ENCODE assay signal across 10 mouse cellular contexts in the genomic region with DNA sequence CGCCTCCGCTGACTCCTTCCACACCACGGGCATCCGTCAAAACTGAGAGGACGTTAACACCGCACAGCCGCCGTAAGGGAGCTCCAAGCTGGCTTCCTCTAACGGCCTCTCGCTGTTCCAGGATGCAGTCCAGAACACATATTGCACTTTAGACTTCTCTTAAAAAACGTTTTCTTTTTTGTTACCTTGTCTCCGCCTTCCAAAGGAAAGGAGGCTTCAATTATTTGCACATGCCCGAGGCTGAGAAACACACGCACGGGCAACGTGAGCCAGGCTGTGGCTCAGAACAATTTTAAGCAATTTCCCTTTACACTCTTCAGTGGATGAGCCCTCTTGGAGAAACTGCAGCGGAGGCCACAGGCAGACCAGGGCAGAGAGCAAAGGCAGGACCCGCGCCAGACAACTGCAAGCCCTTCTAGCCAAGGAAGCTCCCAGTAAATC. TPM values are rescaled to one million over a fixed set of nuclear protein-coding genes. Genes with fewer than 3 reads are reported as not detected.
DNase-seq lines count a peak whose midpoint lies in the region; ATAC-seq and TF ChIP-seq lines count a peak whose summit lies in the region.
"Had no signal": no experiment of that assay in that cellular context is flagged by ENCODE, and none has a peak within 500 bp of the region (broad histone marks: within the 10 kb centered on the region; RNA-seq: fewer than 3 reads in every experiment).

No protein-coding gene starts in this region.

- H3K27me3 ChIP-seq in forebrain, embryonic 12.5 days: no peaks in the 10 kb centered on the region
- no peaks in the 10 kb centered on the region for H3K27me3 ChIP-seq in forebrain, postnatal 0 days (ENCODE audit: insufficient read depth, low read length)
- H3K27me3 ChIP-seq in lung, embryonic 15.5 days: no peaks in the 10 kb centered on the region
- H3K27me3 ChIP-seq in kidney, embryonic 15.5 days: no peaks in the 10 kb centered on the region
- no peaks in the 10 kb centered on the region for H3K27me3 ChIP-seq in stomach, embryonic 15.5 days (replicated peaks)
- H3K27me3 ChIP-seq: Patski had no signal

- 78% methylated on average over 19 of the region's 19 CpGs for WGBS in forebrain, embryonic 12.5 days
- WGBS in forebrain, postnatal 0 days: 51% methylated on average over 19 of the region's 19 CpGs
- WGBS in lung, embryonic 15.5 days: 21% methylated on average over 19 of the region's 19 CpGs
- WGBS in kidney, embryonic 15.5 days: 29% methylated on average over 19 of the region's 19 CpGs
- WGBS in stomach, embryonic 15.5 days: 23% methylated on average over 19 of the region's 19 CpGs

- H3K27ac ChIP-seq in forebrain, embryonic 12.5 days: peak overlapping the region; percentile 36; the same call in 1 of the 2 replicates
- H3K27ac ChIP-seq in forebrain, postnatal 0 days (ENCODE audit: low read depth, low read length): no peak overlapping the region
- peak overlapping the region; percentile 26; the same call in 1 of the 2 replicates for H3K27ac ChIP-seq in lung, embryonic 15.5 days
- no peak overlapping the region for H3K27ac ChIP-seq in kidney, embryonic 15.5 days
- peak overlapping the region; percentile 71 for H3K27ac ChIP-seq in stomach, embryonic 15.5 days

- ATAC-seq in forebrain, embryonic 12.5 days (ENCODE audit: low FRiP score): no peak
- no peak for ATAC-seq in forebrain, postnatal 0 days
- ATAC-seq in lung, embryonic 15.5 days (ENCODE audit: borderline replicate concordance, extremely low read depth, low FRiP score, low TSS enrichment): no peak
- ATAC-seq in kidney, embryonic 15.5 days (replicated peaks; ENCODE audit: low FRiP score): no peak
- peak; percentile 59; the same call in 1 of the 2 replicates for ATAC-seq in stomach, embryonic 15.5 days (ENCODE audit: insufficient read depth, low FRiP score, low read depth)
- ATAC-seq: Patski had no signal

- no peak for TF ChIP-seq CTCF in forebrain, postnatal 0 days (IDR thresholded peaks at IDR 0.05; ENCODE audit: low read depth)

- H3K4me3 ChIP-seq in forebrain, embryonic 12.5 days (replicated peaks): no peak overlapping the region
- H3K4me3 ChIP-seq in forebrain, postnatal 0 days (ENCODE audit: low read depth, low read length): no peak overlapping the region
- no peak overlapping the region for H3K4me3 ChIP-seq in lung, embryonic 15.5 days
- H3K4me3 ChIP-seq in kidney, embryonic 15.5 days (replicated peaks): no peak overlapping the region
- H3K4me3 ChIP-seq in stomach, embryonic 15.5 days (replicated peaks): no peak overlapping the region
- H3K4me3 ChIP-seq: heart, embryonic 12.5 days had no signal

- H3K4me2 ChIP-seq in forebrain, embryonic 12.5 days: no peak overlapping the region
- no peak overlapping the region for H3K4me2 ChIP-seq in forebrain, postnatal 0 days (ENCODE audit: low read depth)
- H3K4me2 ChIP-seq in lung, embryonic 15.5 days: peak overlapping the region; percentile 5; the same call in 1 of the 2 replicates
- peak overlapping the region; percentile 10; the same call in 1 of the 2 replicates for H3K4me2 ChIP-seq in kidney, embryonic 15.5 days
- peak overlapping the region; percentile 25 for H3K4me2 ChIP-seq in stomach, embryonic 15.5 days
- H3K4me2 ChIP-seq: heart, embryonic 12.5 days had no signal

- no peaks in the 10 kb centered on the region for H3K36me3 ChIP-seq in forebrain, embryonic 12.5 days (replicated peaks)
- no peaks in the 10 kb centered on the region for H3K36me3 ChIP-seq in forebrain, postnatal 0 days (ENCODE audit: insufficient read depth)
- H3K36me3 ChIP-seq in lung, embryonic 15.5 days: no peaks in the 10 kb centered on the region
- no peaks in the 10 kb centered on the region for H3K36me3 ChIP-seq in kidney, embryonic 15.5 days
- no peaks in the 10 kb centered on the region for H3K36me3 ChIP-seq in stomach, embryonic 15.5 days
- H3K36me3 ChIP-seq: heart, embryonic 12.5 days had no signal

- no peak for DNase-seq in forebrain, postnatal 0 days
- no peak for DNase-seq in lung, postnatal 14 days
- no peak for DNase-seq in cerebellum, postnatal 25 days
- no peak for DNase-seq in layer of hippocampus, postnatal 10 days (ENCODE audit: low spot score in 2 of 2)

- peaks cover 20% of the 10 kb centered on the region for H3K4me1 ChIP-seq in forebrain, embryonic 12.5 days
- peaks cover 7% of the 10 kb centered on the region for H3K4me1 ChIP-seq in forebrain, postnatal 0 days (ENCODE audit: insufficient read depth)
- peaks cover 9% of the 10 kb centered on the region; the same call in 1 of the 2 replicates for H3K4me1 ChIP-seq in lung, embryonic 15.5 days
- peaks cover 28% of the 10 kb centered on the region for H3K4me1 ChIP-seq in kidney, embryonic 15.5 days
- peaks cover 9% of the 10 kb centered on the region; the same call in 1 of the 2 replicates for H3K4me1 ChIP-seq in stomach, embryonic 15.5 days
- H3K4me1 ChIP-seq: heart, embryonic 12.5 days had no signal

- H3K9ac ChIP-seq in forebrain, embryonic 12.5 days: no peak overlapping the region
- H3K9ac ChIP-seq in forebrain, postnatal 0 days: no peak overlapping the region
- H3K9ac ChIP-seq in lung, embryonic 15.5 days: no peak overlapping the region
- H3K9ac ChIP-seq in kidney, embryonic 15.5 days: no peak overlapping the region; the same call in 1 of the 2 replicates
- H3K9ac ChIP-seq in stomach, embryonic 15.5 days: no peak overlapping the region
- H3K9ac ChIP-seq: heart, embryonic 12.5 days had no signal

- no peaks in the 10 kb centered on the region for H3K9me3 ChIP-seq in forebrain, embryonic 12.5 days
- no peaks in the 10 kb centered on the region for H3K9me3 ChIP-seq in forebrain, postnatal 0 days (ENCODE audit: low read length)
- H3K9me3 ChIP-seq in lung, embryonic 15.5 days: no peaks in the 10 kb centered on the region
- no peaks in the 10 kb centered on the region for H3K9me3 ChIP-seq in kidney, embryonic 15.5 days (replicated peaks)
- no peaks in the 10 kb centered on the region for H3K9me3 ChIP-seq in stomach, embryonic 15.5 days
- H3K9me3 ChIP-seq: heart, embryonic 12.5 days had no signal

RNA-seq across cellular contexts. Expression of gene Clmn, which starts 59.1 kb away (rescaled TPM):
- 2.6 and 2.8 TPM in 2 replicates for polyA plus RNA-seq in forebrain, embryonic 12.5 days (2016; fragmentation: Nextera tagmentation; extraction: Ambion mirVana)
- total RNA-seq in forebrain, postnatal 0 days (2014; rRNA removed): 1.8 and 2.0 TPM in 2 replicates
- polyA plus RNA-seq in forebrain, postnatal 0 days (2015; fragmentation: Nextera tagmentation; extraction: Ambion mirVana): 1.2 and 1.8 TPM in 2 replicates
- 2.6 and 3.2 TPM in 2 replicates for polyA plus RNA-seq in lung, embryonic 15.5 days (2015; fragmentation: Nextera tagmentation; extraction: Ambion mirVana)
- polyA plus RNA-seq in kidney, embryonic 15.5 days (2015; fragmentation: Nextera tagmentation; extraction: Ambion mirVana): 4.9 and 5.5 TPM in 2 replicates
- polyA plus RNA-seq in stomach, embryonic 15.5 days (2015; fragmentation: Nextera tagmentation; extraction: Ambion mirVana): 4.2 and 4.5 TPM in 2 replicates
- total RNA-seq in layer of hippocampus, postnatal 10 days (2021): 10 to 100 TPM; 42.3 to 43.7 TPM

Comparison
In these comparisons a context has a peak if more than half of its experiments do, and no peak if none do; other contexts are left out.
1. H3K27ac ChIP-seq: peak in forebrain, embryonic 12.5 days (single experiment), lung, embryonic 15.5 days (single experiment) and stomach, embryonic 15.5 days (single experiment); none in forebrain, postnatal 0 days (single experiment) and kidney, embryonic 15.5 days (single experiment).
2. H3K4me2 ChIP-seq: peak in lung, embryonic 15.5 days (single experiment), kidney, embryonic 15.5 days (single experiment) and stomach, embryonic 15.5 days (single experiment); none in forebrain, embryonic 12.5 days (single experiment) and forebrain, postnatal 0 days (single experiment).